Mouse (Mus musculus) adrenal gland, adult 8-10 months (tissue): Measurements from ENCODE around the gene P2ry12. TPM values are rescaled to one million over a fixed set of nuclear protein-coding genes. Genes with fewer than 3 reads are reported as not detected.

Experiments
- DNase-seq: peaks from one replicate; pipeline ENCODE4 v3.0.0; 2022
- total RNA-seq, 4 experiments: library from RNA; stranded (reverse); gene quantifications; 2 replicates each; pipeline ENCODE4 v1.2.4; 2022

The P2ry12 gene
- total RNA-seq, 4 experiments from 2014 or later = 1.2 to 4.8 (median 2.4) TPM

DNA sequence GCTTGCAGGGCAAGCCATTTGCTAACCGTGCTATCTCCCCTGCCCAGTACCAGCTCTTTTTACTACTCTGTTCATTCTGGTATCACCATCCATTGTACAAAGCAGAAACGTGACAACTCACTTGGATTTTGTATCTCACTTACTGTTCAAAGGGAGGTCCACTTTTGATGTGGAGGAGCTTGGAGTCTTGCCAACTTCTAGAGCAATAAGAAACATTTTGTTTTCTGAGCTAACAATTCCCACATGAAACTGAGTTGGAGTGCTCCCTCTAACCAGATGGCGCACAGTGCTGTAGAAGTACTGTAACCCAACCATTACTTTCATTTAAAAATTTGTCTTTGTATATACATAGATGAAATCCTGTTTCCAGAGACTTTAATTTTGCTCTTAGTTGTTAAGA lies 31.8 kb downstream of the P2ry12 start:
- no peak for DNase-seq

DNA sequence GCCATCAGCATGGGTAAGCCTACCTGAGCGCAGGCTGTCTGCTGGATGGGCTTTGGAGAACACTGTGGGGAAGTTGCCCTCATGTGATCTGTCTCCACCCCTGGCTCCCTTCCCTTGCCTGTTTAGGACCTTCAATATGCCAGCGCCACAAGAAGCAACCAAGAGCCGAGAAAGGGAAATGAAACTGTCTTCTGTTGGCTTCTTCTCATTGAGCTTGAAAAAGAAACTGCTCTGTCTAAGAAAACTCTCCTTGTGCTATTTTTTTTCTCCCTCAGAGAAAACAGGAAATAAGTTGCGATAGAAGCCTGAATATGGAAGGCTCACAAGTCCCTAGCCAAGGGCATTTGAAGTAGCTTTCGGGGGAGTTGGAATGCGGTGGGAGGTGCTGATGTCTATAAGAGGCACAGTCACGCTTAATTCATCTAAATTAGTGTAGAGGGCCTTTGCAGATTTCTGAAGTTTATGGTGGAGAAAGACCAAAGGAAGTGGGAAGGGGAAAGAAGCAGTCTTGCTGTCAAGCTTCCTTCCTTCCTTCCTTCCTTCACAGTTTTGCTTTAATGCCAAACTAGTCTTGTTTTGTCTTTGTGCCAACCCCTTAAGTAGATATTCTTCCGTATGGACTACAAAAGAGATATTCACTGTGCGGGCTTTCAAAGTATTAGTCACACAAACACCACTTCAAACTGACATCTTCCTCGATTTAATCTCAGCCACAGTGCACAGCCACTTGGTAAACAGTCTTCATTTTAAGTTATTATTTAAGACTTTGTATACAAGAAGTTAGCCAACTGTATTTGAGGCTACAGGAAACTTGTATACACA lies 33.7 kb downstream of the P2ry12 start:
- DNase-seq = peak; percentile 18

DNA sequence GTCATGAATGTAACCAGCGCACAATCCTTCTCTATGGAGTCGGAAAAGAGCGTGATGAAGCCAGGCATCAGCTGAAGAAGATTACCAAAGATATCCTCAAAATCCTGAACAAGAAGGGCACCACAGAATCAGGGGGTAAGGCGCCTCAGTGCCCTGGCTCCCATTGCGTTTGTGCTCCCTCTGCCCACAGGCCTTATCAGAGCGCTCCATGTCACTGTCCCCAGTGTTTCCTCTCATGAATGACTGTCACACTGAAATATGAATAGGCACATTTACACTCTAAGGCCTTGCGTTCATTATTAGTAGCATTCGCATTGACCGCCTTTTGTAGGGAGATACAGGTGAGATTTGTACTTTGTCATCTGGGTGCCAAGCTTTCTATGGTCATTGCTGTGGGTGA lies 35.0 kb downstream of the P2ry12 start:
- DNase-seq = no peak

DNA sequence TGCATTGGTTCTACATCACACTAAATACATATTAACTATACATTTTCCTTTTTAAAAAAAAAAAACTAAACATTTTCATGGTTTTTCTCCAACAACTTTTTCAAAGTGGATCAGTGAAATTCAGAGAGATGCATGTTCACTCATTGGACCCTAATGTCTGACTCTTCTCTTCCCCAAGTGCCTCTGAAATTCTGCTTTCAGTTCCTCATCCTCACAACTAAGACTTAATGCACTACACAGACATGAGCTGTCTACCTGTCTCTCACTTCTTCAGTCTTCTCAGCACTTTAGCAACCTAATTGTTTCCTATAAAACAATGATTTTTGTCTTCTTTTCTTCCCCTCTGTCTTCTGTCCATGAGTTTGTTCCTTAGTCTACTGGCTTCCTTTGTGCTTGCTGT lies 37.3 kb downstream of the P2ry12 start:
- no peak for DNase-seq

- DNase-seq = no peak
Observed at GRCm38 (mm10) chr3:59222303-59222702, 40.4 kb downstream of the P2ry12 start.

DNA sequence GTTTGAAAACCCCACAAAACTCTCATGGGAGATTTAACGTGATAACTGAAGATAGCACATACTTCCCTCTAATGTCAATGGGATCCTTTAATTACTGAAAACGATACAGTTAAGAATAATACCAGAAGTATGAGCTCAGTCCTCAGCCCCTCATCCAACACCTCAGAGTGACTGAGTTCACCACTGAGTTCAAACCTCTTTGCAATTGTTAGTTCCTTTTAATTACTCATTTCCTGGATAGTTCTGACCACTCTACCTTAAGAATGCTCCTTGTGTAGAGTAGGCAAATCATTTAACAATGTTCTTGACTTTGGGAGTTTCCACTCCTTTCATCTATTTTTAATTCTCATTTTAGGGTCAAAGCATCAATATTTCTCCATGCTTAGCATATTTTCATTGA lies 43.3 kb downstream of the P2ry12 start:
- DNase-seq = no peak

GRCm38 (mm10) chr3:59217211-59217610 lies 45.5 kb downstream of the P2ry12 start:
- DNase-seq = no peak

DNA sequence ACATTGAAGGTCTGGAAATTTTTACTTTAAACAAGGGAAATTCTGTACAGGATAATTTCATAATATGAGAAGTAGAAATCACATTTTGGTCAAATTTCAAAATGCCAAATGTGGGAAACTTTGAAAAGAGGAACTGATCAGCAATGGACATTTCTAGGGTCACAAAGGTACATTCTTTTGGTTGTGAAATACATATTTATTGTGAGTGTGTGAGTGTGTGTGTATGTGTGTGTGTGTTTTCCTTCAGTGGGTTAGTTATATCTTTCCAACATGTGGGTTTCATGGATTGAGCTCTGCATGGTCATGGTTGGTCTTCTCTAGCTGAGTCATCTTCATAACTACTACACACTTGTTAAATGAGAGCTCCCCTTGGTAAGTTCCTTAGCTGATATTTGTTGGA lies 50.3 kb downstream of the P2ry12 start:
- no peak for DNase-seq

GRCm38 (mm10) chr3:59211784-59212183 lies 50.9 kb downstream of the P2ry12 start:
- DNase-seq = no peak

DNA sequence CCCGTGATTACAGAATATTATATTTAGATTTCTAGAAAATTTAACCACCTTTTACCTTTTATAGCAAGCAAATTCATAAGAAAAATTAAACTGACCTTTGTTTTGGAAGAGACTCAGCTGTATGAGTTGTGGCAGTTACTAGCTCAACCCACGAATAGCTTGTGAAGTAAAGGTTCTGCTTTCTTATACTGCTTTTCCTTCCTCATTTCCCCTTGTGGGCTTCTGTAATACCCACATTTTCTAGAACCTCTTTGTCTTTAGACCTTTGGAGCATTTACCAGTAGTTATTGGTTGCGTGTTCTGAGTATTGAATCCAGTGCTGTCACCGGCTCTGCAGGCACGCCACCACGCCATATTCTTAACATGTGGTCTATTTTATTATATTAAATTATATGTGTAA lies 51.9 kb downstream of the P2ry12 start, which contains the start of gene P2ry13:
TSS of gene P2ry13 (minus strand) at position 156 of the 400 bp plus-strand sequence.
- DNase-seq = no peak

DNA sequence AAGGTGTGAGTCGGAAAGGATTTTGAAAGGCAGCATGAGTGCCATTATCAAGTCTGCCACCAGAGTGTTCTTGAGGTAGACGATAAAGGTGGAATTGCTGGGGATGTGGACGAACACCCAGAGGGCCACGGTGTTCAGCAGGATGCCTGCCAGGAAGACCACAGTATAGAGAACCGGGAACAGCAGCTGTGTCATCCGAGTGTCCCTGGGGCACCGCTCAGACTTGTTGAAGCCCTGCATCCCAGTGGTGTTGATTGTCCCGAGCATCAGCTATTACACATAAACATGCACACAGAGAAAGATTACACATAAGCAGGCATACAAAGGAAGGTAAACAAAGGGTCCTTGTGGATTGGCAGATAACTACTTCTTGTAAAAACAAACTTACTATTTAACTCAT lies 52.6 kb downstream of the P2ry12 start:
- DNase-seq = no peak

DNA sequence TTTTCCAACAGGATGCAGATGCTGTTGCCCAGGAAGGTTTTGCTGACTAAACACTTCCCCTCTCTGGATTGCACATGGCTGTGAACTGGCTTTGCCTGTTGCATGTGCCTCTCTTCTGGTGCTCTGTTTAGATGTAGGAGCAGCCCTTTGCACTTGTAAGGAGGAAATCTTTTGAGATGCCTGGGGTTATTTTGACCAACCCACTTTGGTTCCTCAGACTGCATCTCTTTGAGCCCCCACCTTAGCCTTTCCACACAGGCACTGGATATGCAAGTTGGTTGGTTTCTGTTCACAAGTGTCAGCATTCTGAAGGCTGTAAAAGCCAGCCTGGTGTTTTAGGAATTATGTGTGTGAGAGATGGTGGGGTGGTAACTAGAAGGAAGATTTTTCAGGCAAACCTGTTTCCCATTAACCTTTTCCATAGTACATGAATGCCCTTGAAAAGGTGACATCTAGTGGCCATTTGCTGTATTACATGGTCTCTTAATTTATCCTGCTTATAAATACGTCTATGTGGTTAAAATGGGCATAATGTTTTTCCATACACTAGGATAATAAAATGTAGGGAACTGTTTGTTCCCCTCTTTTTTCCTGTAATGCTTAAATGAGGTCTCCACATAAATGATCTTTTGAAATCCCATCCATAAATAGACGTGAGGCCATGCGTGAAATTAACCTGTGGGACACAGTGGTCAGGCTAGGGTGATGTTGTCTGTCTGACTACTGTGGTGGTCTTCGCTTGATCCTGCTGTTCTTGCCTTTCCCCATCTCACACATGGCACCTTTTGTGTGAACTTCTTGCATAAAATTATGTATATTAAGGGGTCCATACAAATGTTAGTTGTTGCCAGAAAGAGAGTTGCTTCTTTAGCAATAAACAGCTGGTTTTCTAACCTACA lies 53.8 kb downstream of the P2ry12 start:
- DNase-seq = no peak

- no peak for DNase-seq
Observed at GRCm38 (mm10) chr3:59205941-59206340, 56.7 kb downstream of the P2ry12 start.

DNA sequence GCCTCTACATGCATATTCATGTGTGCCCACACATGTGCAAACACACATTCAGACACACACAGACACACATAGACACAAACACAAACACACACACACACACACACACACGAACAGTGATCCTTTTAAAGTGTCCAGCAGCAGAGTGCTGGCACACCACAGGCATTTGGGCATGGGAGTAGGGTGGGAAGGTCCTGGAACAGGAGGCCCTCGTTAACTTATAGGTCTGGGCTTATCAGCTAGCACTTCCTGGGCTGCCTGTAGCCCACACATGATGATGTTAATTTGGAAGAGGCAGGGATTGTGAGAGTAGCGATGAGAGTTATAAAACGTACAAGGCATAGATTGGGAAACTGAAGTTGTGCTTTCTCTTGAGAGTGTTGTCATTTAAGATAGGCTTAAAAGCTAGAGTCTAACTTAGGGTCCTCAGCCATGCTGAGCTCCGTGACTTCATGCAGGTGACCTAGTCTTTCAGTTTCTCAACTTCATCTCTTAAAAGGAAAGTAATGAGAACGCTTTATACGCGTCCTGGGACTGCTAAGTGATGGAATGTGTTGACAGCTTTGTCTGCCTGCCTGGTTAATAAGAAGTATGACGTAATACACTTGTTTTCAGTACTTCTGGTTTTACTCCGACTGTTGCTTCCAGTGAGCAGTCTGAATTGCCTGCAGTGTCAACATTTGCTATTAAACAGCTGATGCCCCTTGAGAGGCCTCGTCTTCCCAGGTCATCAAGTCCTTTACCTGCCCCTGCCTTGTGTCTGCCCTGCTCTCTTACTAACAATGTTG lies 57.8 kb downstream of the P2ry12 start:
- DNase-seq = no peak

DNA sequence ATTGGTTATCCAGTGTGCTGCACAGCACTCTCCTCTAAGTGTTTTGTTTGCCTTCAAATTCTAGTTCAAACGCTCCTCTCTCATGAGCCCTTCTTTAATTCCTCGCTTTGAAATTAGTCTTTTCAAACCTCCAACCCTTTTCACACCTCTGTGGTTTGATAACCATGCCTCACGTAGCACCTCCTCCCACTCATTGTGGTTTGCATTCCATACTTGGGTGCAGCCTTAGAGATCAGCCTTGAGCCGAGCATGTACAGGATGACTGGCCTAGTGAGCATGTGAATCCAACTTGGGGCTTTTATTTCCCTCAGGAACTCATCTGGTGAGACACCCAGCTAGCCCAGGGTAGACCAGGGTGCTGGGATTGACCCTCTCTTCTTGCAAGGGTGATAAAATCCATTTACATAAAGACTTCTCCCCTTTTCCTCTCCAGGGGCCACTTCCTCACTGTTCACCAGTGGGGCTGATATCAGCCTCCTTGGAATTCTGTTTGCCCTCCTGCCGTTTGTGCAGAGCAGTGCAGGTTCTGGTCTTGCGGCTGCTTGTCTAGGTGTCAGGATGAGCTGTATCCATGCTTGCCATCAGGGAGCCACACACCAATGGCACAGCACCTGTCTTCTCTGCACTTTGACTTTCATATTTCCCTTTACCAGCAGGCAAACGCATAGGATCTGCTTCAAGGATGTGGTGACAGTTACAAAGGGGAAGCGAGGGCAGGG lies 58.7 kb downstream of the P2ry12 start:
- DNase-seq = no peak

- no peak for DNase-seq
Observed at GRCm38 (mm10) chr3:59197329-59197948, 65.2 kb downstream of the P2ry12 start.

- DNase-seq = no peak
Observed at GRCm38 (mm10) chr3:59194938-59195337, 67.7 kb downstream of the P2ry12 start, which contains the start of gene Gpr87. TSS of gene Gpr87 (minus strand) at chr3:59195104.

GRCm38 (mm10) chr3:59194099-59194498 lies 68.6 kb downstream of the P2ry12 start:
- no peak for DNase-seq

DNA sequence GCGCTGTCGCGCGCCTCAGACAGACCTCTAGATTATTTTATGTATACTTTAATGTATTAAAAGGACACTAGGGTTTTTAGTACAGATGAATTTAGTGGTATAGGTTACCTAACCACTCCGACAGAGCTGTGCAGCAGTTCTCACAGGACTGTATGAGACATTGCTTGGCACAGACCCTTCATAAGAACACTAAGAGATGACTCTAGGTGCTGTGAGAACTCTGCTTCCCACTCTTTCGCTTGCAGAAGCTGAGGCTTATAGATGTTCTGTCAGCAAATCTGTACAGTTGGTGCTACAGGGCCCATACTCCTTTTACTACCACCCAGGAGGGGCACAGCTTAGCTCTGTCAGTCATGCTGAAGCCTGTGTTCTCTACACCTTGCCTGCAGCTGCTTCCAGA lies 71.0 kb downstream of the P2ry12 start:
- DNase-seq = no peak

DNA sequence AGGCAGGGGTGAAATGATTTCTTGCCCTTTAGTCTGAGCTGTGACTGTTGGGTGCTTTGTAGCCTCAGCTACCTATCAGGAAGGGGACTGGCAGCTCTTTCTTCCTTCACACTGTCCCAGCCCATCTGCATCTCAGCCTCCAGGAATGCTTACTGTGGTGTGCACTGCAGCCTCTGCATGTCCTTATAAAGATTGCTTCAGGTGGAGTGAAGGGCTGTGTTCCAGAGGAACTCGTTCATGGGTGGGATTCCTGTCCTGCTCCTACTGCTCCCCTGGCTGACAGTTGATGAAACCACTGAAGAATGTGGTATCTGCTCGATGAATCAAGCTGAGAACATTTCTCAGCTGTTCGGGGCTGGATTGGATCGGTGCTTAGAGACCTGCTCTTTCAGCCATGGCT lies 75.3 kb downstream of the P2ry12 start:
- DNase-seq = no peak

DNA sequence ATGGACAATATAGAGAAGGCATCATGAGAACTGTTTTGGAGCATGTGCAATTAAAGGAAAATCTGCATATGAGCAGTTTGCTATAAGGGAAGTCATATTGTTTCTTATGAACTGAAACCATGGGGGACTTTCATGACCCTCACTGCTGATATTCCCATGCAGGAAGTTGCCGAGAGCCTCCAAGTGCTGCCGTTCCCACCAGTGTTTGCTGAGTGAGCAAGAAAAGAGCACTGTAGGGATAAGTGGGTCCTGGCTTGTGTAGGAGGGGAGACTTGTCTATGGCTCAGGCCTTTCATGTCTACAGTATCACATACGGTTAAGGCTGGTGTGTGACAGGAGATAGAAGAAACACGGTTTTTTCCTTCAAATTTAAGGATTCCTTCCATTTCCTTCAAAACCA lies 77.0 kb downstream of the P2ry12 start:
- DNase-seq = no peak

DNA sequence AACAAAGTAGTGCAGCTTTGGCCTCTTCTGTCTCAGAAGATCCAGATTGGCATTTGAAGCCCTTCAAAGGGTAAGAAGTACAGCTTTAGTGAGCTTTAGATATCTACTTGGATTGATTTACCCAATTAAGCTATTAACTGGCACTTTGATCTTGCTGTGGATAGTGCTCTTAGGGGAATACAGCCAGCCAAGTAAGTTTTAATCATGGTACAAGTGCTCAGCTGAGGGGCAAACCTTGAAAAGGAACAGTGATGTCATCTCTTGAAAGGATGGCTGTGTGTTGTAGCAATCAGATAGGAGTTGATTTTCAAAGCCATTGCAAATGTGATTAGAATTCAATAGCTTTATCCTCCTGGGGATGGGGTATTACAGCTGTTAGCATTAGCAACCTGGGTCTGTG lies 80.5 kb downstream of the P2ry12 start:
- DNase-seq = no peak
